Mouse (Mus musculus): Measurements from ENCODE around the gene Cttn. TPM values are rescaled to one million over a fixed set of nuclear protein-coding genes. Genes with fewer than 3 reads are reported as not detected.

The Cttn gene
- total RNA-seq, 2 experiments from 2014 or later, result 239 to 243 TPM

GRCm38 (mm10) chr7:144391727-144392126 lies 79.1 kb downstream of the Cttn start:
- no peak for DNase-seq

- no peak for DNase-seq
These were observed 80.1 kb downstream of the Cttn start for GRCm38 (mm10) chr7:144390676-144391075.

GRCm38 (mm10) chr7:144389704-144390103 lies 81.1 kb downstream of the Cttn start:
- DNase-seq, result no peak

GRCm38 (mm10) chr7:144387537-144387936 lies 83.3 kb downstream of the Cttn start:
- DNase-seq, result no peak

Other genes with a start within 250 kb of the Cttn start
- 10 to 100 TPM; 51.4 to 55.7 TPM for gene Ppfia1, start 82.7 kb upstream of the Cttn start, total RNA-seq (2021)
- gene Fadd, start 111.5 kb upstream of the Cttn start, total RNA-seq (2021), result 10 to 100 TPM in 1 of 2 experiments, 1 to 10 TPM in 1; 8.9 to 12.9 TPM